Mouse (Mus musculus) T-cell, adult 2 months (primary cell): Measurements from ENCODE around the gene Clic3.
"Not testable (repeated sequence)": the region's sequence is repeated elsewhere in the genome, so short reads cannot be mapped to it uniquely, and the experiment has no call there.

Source experiments
- DNase-seq: peaks from one replicate; pipeline ENCODE4 v3.0.0; 2022; ENCODE audit warnings: low spot score

Clic3 gene

GRCm38 (mm10) chr2:25456205-25456953, at the start of gene Clic3:
Gene Clic3, plus strand, starts transcription at chr2:25456838.
- DNase-seq: no peak

- DNase-seq: no peak
Measured at GRCm38 (mm10) chr2:25408908-25409307, 47.7 kb upstream of the Clic3 start.

- not testable (repeated sequence) for DNase-seq
Measured at GRCm38 (mm10) chr2:25413436-25413835, 43.2 kb upstream of the Clic3 start.

- DNase-seq: no peak
Measured at GRCm38 (mm10) chr2:25417426-25417825, 39.2 kb upstream of the Clic3 start.

- peak; percentile 49 for DNase-seq
Measured at GRCm38 (mm10) chr2:25421896-25422295, 34.7 kb upstream of the Clic3 start.

- DNase-seq: peak; percentile 64
Measured at GRCm38 (mm10) chr2:25422587-25423410, 33.8 kb upstream of the Clic3 start, which contains the start of gene Fut7. Gene Fut7, plus strand, starts transcription at chr2:25423267.

- no peak for DNase-seq
Measured at GRCm38 (mm10) chr2:25423626-25424025, 33.0 kb upstream of the Clic3 start.

- DNase-seq: no peak
Measured at GRCm38 (mm10) chr2:25425481-25425880, 31.2 kb upstream of the Clic3 start.

- DNase-seq: peak; percentile 63
Measured at GRCm38 (mm10) chr2:25426721-25427191, 29.9 kb upstream of the Clic3 start.

GRCm38 (mm10) chr2:25427256-25427655, 29.4 kb upstream of the Clic3 start:
- no peak for DNase-seq

GRCm38 (mm10) chr2:25428442-25429236, 28.0 kb upstream of the Clic3 start, which contains the start of gene Abca2:
Gene Abca2, plus strand, starts transcription at chr2:25428703.
- DNase-seq: peak; percentile 94

- DNase-seq: no peak
Measured at GRCm38 (mm10) chr2:25429435-25430180, 27.0 kb upstream of the Clic3 start.

- DNase-seq: no peak
Measured at GRCm38 (mm10) chr2:25430395-25431233, 26.0 kb upstream of the Clic3 start.

- no peak for DNase-seq
Measured at GRCm38 (mm10) chr2:25431308-25431855, 25.3 kb upstream of the Clic3 start.

GRCm38 (mm10) chr2:25432326-25433098, 24.1 kb upstream of the Clic3 start:
- DNase-seq: no peak

GRCm38 (mm10) chr2:25433101-25433500, 23.5 kb upstream of the Clic3 start:
- no peak for DNase-seq

GRCm38 (mm10) chr2:25434292-25434691, 22.3 kb upstream of the Clic3 start:
- no peak for DNase-seq

GRCm38 (mm10) chr2:25436286-25436820, 20.3 kb upstream of the Clic3 start:
- no peak for DNase-seq

GRCm38 (mm10) chr2:25441067-25441466, 15.6 kb upstream of the Clic3 start:
- no peak for DNase-seq
